Mouse (Mus musculus) thymus, postnatal 10 days (tissue): ENCODE measurements around the gene Csf1.
A peak's percentile ranks its signal among the peaks of the same experiment; 100 is the strongest.

ENCODE experiments used
- DNase-seq, 2 experiments: peaks; one replicate each; pipeline ENCODE4 v3.0.0; 2021; ENCODE audit warnings: low spot score in 2 of 2

Gene Csf1

DNA sequence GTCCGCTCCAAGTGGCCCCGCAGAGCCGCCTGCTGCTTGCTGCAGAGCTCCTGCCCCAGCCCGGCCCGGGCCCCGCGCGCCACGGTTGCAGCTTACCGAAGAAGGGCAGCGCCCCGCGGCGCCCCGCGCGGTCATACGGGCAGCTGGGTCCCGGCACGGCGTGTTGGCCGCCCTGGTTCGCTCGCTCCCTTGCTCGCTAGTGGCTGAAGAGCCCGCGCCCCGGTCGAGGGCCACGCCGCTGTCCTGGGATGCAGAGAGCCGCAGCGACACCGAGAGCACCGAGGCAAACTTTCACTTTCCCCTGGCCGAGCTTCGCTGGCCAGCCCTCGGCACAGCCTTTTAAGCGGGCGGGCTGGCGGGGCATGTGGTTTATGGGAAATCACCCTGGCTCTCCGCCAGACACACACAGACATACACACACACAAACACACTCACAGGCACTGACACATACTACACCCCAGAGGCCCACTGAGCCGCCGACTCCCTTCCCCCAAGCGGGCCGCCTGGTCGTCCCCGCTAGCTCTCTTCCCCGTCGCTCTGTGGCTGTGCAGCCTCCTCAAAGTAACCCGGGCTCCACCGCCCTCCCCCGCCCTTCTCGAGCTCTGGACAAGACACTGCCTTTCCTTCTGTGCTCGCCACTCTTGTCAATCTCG lies at the start of gene Csf1:
TSS of gene Csf1 (minus strand) at position 541 of the 653 bp plus-strand sequence.
- peak; percentile 10 to 39 for DNase-seq

DNA sequence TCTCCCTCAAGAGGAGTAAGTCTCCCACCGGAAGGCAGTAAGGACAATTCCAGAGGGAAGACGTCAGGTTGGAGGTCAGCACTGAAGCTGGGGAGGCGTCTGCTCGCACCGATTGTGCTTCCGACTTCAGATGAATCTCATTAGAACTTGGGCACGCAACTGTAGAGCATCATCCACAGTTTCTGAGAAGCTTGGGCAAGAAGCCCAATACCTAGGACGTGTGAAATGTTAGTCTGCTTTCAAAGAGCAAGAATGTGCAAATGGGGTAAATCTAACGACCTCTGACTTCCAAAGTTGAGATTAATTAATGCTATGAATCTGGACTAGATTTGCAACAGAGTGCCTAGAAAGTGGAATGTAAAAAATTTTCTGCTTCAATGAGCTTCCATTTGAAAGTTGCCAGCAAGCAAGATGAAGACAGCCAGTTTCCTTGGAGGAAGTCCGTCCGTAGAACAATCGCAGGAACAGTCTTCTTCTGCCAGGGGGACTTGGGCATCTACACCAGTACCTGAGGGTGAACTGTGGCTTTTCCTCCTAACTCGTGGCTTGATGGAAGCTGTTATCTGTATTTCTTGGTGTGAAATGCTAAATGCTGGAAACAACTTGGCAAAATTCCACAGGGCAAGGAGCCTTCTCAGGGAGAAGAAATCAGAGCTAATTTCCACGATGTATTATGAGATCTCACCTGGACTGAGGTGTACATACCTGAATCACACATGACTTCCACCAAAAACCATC lies 47.9 kb upstream of the Csf1 start:
- DNase-seq: no peak

- no peak for DNase-seq
These were observed 47.2 kb upstream of the Csf1 start for GRCm38 (mm10) chr3:107807386-107807974.

DNA sequence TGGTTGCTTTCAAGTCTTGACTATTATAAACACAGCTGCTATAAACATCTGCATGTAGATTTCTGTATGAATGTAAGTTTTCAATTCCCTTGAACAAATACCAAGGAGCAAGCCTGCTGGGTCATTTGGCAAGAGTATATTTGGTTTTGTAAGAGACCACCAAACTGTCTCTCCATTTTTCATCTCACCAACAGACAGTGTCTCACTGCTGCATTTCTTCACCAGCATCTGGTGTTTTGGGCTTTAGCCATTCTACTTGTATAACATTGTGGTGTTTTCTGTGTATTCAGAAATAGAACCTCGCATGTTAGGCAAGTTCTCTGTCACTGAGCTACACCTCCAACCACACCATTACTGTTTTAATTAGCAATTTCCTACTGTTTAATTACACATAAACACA lies 46.6 kb upstream of the Csf1 start:
- no peak for DNase-seq

DNA sequence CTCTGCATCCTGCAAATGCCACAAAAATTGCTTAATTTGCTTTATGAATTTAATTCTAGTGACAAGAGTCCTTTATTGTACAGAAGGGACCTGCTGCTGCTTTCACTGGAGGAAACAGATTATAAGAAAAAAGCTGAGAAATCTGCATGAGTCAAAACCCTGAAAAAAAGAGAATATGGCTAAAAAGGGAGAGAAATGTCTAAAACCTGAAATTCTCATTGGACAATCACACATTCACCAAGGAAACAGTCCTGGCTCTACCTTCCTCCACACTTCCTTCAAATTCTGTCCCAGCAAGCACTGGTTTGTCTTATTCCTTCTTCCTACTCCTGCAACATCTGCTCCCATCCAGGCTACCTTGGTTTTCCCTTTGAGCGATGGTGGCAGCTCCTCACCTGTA lies 44.5 kb upstream of the Csf1 start:
- DNase-seq: no peak

- DNase-seq: no peak
These were observed 42.1 kb upstream of the Csf1 start for GRCm38 (mm10) chr3:107802185-107802946.

- no peak for DNase-seq
These were observed 38.7 kb upstream of the Csf1 start for GRCm38 (mm10) chr3:107798946-107799345.

DNA sequence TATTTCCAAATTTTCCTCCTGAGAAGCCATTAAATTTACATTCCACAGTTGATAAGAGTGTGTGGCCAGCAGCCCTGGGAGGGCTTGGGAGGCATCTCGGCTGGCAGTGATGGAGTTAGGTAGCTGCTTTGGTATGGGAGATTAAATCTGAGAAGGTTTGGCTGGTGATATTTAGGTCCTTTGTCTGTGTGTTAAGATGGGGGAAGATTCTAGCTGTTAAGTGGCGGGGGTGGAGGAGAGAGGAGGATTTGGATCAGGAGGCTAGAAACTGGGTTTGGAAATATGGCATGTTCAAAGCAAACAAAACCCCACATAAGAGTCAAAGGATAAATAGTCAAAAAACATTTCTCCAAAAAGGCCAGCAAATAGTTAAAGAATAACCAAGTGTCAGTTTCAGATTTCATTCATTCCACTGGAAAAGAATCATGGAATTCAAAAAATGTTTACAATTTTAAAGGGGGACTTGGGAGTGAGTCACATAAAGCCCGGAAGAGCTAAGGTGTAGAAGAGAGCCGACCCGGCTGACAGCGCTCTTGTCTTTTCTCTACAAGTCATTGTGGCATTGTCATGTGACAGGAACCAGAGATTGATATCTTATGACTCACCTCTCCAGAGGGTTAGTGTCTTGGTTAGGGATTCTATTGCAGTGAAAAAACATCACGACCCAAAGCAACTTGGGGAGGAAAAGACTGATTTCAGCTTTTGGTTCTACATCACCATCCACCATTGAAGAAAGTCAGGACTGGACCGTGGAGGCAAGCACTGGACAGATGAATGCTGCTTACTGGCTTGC lies 36.1 kb upstream of the Csf1 start:
- no peak for DNase-seq

- DNase-seq: no peak
These were observed 34.6 kb upstream of the Csf1 start for GRCm38 (mm10) chr3:107794890-107795289.

DNA sequence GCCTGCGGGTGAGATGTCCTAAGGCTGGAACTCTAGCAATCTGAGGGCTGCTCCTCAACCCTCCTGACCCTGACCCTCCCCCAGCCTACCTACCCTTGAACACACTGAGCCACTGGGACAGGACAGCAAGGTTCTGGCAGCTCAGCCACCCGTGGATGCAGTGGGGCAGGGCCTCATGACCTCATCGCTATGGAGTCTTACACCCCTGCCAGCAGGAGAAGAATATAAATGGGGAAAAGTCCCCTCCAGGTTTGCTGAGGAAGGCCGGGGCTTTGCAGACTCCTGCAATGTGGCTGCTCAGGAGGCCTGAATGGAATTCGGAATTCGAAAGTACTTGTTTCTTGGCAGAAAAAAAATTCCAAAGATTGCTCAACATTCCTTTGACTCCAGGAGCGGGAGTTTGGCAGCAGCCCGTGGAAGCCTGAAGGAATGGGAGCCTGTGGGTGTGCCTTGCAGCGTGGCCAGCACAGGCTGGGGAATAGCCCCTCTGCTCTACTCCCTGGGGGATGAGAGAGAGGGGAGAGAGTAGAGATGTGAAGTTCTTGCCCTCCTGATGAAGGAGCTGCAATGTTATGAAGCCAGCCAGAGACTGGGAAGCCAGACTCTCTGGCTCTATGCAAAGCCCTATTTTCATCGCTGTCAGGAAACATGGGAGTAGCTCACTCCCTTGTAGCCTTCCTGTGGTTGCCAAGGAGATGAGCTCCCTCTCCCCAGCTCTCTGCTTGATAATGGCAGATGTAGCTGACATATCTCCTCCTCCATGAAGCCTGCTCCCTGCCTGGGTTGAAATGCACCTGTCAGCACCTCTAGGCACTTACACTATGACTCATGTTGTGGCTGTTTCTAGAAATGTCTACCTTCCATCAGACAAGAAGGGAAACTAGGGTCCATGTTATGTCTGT lies 33.3 kb upstream of the Csf1 start:
- DNase-seq: no peak

DNA sequence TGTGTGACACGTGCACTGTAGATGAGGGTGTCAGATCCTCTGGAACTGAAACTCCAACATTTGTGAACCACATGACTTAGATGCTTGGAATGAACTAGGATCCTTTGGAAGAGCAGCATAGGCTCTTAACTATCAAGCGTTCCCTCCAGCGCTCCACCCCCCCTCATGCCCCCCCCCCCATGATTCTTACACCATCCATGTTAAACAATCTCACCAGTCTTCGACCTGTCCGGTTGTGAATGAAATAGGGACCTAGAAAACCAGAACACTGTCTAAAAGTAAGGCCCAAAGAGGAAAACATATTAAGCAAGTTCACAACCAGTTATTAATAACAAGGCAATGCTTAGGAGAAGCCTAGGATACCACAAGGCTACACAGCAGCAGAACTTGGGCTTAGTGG lies 32.5 kb upstream of the Csf1 start:
- DNase-seq: no peak

DNA sequence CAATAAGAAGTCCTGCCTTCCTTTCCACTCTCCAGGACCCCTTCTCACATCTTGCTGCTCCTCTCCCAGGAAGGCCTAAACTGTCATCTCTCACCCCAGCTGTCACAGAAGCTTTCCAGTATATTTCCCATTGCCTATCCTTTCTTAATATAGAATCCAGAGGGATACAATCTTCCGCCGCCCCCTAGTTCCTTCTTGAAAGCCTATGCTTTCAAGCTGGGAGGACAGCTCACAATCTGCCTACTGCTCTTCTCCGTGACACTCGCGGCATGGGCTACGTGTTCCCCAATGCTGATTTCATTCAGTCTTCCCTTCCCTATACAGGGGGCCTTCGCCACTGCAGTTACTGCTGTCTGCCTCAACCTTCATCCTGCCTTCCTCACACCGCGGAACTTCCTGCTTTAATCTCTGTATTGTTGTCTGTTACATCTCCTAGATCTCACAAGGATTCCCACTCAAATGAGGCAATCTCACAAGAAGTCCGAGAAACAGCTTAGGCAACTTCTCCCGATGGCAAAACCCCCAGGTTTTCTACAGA lies 30.6 kb upstream of the Csf1 start:
- no peak for DNase-seq

DNA sequence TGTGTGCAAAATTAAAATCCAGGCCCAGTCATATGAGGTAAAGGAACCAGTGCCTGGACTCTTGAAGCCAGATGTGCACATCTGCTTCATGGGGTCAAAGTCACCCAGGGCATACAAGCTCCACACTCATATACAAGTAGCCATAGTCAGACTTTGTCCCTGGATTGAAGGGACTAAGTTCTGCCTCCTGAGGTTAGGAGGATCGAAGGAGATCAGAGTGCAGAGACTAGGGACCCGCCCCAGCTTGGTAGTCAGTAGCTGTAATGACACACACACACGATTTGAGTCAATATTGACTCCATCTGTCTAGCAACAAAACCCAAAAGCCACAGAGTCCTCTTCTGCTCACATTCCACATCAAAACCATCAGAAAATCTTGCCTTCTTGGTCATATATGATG lies 30.0 kb upstream of the Csf1 start:
- DNase-seq: no peak

- no peak for DNase-seq
These were observed 28.6 kb upstream of the Csf1 start for GRCm38 (mm10) chr3:107788885-107789284.

DNA sequence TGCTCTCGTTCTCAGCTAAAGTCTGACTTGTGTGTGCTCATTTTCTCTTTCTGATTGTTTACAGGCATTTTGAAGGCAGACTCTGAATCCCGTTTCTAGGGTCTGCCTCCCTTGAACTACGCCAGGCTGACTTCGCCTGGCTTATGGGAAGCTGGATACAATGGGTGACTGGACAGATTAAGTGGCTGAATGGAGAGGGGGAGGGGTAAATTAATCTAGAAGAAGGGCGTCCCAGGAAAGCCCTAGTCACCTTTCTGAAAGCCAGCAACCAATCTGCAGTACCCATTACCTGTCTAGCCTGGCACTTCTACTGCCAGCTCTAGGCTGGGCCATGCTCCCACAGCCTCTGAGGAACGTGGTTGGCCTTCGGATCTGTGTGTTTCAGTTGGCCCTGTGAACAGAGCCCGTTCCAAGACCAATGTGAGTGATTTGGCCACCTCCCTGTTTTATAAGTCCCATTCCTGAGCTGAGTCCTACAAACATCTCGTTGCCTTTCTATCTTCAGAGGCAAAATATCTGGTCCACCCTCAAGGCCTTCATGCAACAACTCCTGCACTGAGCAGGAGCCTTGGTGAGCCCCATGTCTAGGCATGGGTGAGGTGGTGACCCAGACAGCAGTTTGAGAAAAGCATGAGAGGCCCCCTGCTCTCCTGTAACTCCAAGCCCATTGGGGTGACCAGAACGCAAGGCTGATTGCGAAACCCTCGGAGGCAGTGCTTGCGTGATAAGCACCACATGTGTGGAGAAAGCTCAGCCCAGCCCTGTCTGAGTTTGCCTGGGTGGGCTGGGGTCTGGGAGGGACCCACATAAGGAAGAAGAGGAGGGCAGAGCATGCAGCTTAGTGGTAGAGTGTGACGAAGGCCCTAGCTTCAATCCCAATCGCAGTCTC lies 27.6 kb upstream of the Csf1 start:
- no peak for DNase-seq

GRCm38 (mm10) chr3:107786980-107787612 lies 26.8 kb upstream of the Csf1 start:
- DNase-seq: no peak

DNA sequence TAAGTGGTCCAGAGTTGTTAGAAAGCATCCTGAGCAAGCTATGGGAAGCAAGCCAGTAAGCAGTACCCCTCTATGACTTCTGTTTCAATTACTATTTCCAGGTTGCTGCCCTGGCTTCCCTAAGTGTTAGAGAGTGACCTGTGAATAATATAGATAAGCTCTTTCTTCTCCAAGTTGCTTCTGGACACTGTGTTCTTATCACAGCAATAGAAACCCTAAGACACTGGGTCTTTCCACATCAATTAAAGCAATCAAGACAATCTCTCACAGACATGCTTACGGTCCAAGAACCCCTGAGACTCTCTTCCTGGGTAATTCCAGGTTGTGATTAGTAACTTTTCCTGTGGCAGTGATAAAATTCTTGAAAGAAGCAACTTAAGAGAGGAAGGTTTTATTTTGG lies 26.1 kb upstream of the Csf1 start:
- DNase-seq: no peak

DNA sequence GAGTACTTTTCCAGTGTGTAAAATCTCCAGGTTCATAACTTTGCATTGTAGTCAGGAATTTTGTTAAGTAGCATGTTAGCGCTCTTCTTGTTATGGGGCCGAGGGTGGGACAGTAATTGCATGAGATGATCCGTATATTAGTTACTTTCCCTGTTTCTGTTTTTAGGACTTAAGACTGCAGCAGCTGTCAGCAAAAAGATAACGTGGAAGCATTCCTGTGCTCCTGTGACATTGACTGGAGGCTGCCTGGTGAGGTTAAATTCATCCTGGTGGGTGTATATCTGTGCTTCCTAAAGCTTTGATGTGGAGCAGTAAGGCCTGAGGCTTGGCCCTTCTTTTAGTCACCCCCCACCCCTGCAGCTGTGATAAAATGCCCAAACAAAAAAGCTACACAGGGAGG lies 25.3 kb upstream of the Csf1 start:
- DNase-seq: no peak

DNA sequence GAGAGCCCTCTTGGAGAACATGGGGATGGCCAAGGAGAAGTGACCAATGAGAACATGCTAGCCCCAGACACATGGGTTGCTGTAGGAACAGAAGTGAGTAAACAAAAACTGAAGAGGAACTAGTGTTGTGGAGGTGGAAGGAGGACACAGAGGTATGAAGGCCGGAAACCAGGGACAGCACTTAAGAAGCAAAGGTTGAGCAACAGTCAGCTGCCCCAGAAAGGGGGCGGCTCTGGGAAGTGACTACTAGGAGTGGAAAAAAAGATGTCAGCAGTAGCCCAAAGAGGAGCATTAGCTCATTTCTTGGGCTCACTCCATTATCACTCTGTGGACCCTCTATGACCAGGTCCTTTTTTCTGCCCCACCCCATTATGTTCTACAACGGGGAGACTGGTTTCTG lies 23.0 kb upstream of the Csf1 start:
- DNase-seq: no peak
